Mouse (Mus musculus): Measurements from ENCODE around the gene Tmem183a.

DNA sequence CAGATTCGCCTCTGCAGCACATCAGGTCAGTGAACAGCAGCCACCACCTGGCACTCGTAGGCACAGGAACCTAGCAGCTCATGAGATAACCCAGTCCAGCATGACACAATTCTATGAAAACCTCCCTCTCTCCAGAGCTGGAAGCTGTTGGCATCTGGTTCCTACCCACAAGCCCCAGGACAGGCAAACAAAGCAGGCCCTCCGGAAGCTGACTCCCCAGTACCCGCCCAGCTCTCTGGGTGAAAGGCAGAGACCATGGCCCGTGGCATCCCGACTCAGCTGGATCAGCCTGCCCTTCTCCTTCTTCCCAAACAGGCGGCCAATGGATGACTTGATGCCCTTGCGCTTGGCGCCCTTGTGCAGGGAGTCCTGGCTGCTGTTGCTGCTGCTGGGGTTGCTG, 45.4 kb downstream of the Tmem183a start:
- TF ChIP-seq GATA1 (IDR thresholded peaks at IDR 0.05; ENCODE audit: borderline replicate concordance, low read length) (no peak), POLR2AphosphoS5 (IDR thresholded peaks at IDR 0.05; ENCODE audit: insufficient replicate concordance, low read depth, low read length) (no peak), CTCF (IDR thresholded peaks at IDR 0.05; ENCODE audit: low read depth, low read length) (no peak)
